In genomic region chr15:86340766-86341165, GRCm38 (mm10) we compare ENCODE assay signal across 11 mouse cellular contexts.
DNase-seq lines count a peak whose midpoint lies in the region.
"Had no signal": no experiment of that assay in that cellular context is flagged by ENCODE, and none has a peak within 500 bp of the region (broad histone marks: within the 10 kb centered on the region; RNA-seq: fewer than 3 reads in every experiment).

No protein-coding gene starts in this region.

- peak; percentile 15 for DNase-seq in adrenal gland, postnatal 10 days
- no peak for DNase-seq in adrenal gland, adult 18-20 months (ENCODE audit: low spot score in 2 of 2)
- DNase-seq in Muller cell, postnatal 12 days (ENCODE audit: inconsistent ontology term), result peak; percentile 42
- peak; percentile 17 for DNase-seq in NIH3T3 (ENCODE audit: low read depth)
- DNase-seq in cerebellum, adult 8-10 months, result no peak
- no peak for DNase-seq in spleen, postnatal 14 days (ENCODE audit: low spot score in 2 of 2)
- DNase-seq: cerebellum, adult 11-12 months; cerebellum, adult 9-10 months; gastrocnemius, postnatal 10 days; gastrocnemius, postnatal 36 days; kidney, adult 18-20 months had no signal

Comparison
In these comparisons a context has a peak if more than half of its experiments do, and no peak if none do; other contexts are left out.
1. DNase-seq: peak in adrenal gland, postnatal 10 days (single experiment), Muller cell, postnatal 12 days (single experiment) and NIH3T3 (single experiment); none in adrenal gland, adult 18-20 months (0 of 2), cerebellum, adult 8-10 months (single experiment) and spleen, postnatal 14 days (0 of 2).